Mouse (Mus musculus): ENCODE results near the gene Hoxa4.

Gene Hoxa4

GRCm38 (mm10) chr6:52190906-52191810 is at the start of gene Hoxa4:
Gene Hoxa4, minus strand, starts transcription at chr6:52191753.
- no peak for TF ChIP-seq GATA4 (IDR thresholded peaks at IDR 0.05; ENCODE audit: insufficient replicate concordance, low read length)

- no peak for TF ChIP-seq GATA4 (IDR thresholded peaks at IDR 0.05; ENCODE audit: insufficient replicate concordance, low read length)
These were observed 49.6 kb upstream of the Hoxa4 start for GRCm38 (mm10) chr6:52241001-52241621.

GRCm38 (mm10) chr6:52240389-52241000 is 48.9 kb upstream of the Hoxa4 start, which contains the start of gene Hoxa10:
Gene Hoxa10, minus strand, starts transcription at chr6:52240854.
- TF ChIP-seq GATA4 (IDR thresholded peaks at IDR 0.05; ENCODE audit: insufficient replicate concordance, low read length): no peak; the same call in 1 of the 2 replicates

GRCm38 (mm10) chr6:52239625-52240388 is 48.3 kb upstream of the Hoxa4 start:
- TF ChIP-seq GATA4 (IDR thresholded peaks at IDR 0.05; ENCODE audit: insufficient replicate concordance, low read length): no peak

- TF ChIP-seq GATA4 (IDR thresholded peaks at IDR 0.05; ENCODE audit: insufficient replicate concordance, low read length): no peak
These were observed 47.4 kb upstream of the Hoxa4 start for GRCm38 (mm10) chr6:52238976-52239375.

GRCm38 (mm10) chr6:52238155-52238545 is 46.6 kb upstream of the Hoxa4 start:
- TF ChIP-seq GATA4 (IDR thresholded peaks at IDR 0.05; ENCODE audit: insufficient replicate concordance, low read length): no peak

- TF ChIP-seq GATA4 (IDR thresholded peaks at IDR 0.05; ENCODE audit: insufficient replicate concordance, low read length): no peak
These were observed 46.0 kb upstream of the Hoxa4 start for GRCm38 (mm10) chr6:52237346-52238154.

- no peak for TF ChIP-seq GATA4 (IDR thresholded peaks at IDR 0.05; ENCODE audit: insufficient replicate concordance, low read length)
These were observed 45.3 kb upstream of the Hoxa4 start for GRCm38 (mm10) chr6:52236806-52237205.

GRCm38 (mm10) chr6:52235866-52236265 is 44.3 kb upstream of the Hoxa4 start:
- TF ChIP-seq GATA4 (IDR thresholded peaks at IDR 0.05; ENCODE audit: insufficient replicate concordance, low read length): no peak

- TF ChIP-seq GATA4 (IDR thresholded peaks at IDR 0.05; ENCODE audit: insufficient replicate concordance, low read length): no peak
These were observed 43.7 kb upstream of the Hoxa4 start for GRCm38 (mm10) chr6:52235267-52235666.

- TF ChIP-seq GATA4 (IDR thresholded peaks at IDR 0.05; ENCODE audit: insufficient replicate concordance, low read length): no peak
These were observed 43.0 kb upstream of the Hoxa4 start for GRCm38 (mm10) chr6:52234428-52235140.

GRCm38 (mm10) chr6:52233546-52234427 is 42.2 kb upstream of the Hoxa4 start:
- no peak for TF ChIP-seq GATA4 (IDR thresholded peaks at IDR 0.05; ENCODE audit: insufficient replicate concordance, low read length)

Measured in liver, adult (tissue).